Mouse (Mus musculus) inflammation-experienced regulatory T-cells, adult 6 months (primary cell): ENCODE measurements at regions not wholly inside any gene's neighbourhood (a gene's known extent, or its start where the extent isn't known, plus 50 kb on each side); places are given as distances from the start of the nearest gene placed in this dataset.

ENCODE experiments used
- ATAC-seq: one replicate; pipeline ENCODE4 v1.8.0; 2017

DNA sequence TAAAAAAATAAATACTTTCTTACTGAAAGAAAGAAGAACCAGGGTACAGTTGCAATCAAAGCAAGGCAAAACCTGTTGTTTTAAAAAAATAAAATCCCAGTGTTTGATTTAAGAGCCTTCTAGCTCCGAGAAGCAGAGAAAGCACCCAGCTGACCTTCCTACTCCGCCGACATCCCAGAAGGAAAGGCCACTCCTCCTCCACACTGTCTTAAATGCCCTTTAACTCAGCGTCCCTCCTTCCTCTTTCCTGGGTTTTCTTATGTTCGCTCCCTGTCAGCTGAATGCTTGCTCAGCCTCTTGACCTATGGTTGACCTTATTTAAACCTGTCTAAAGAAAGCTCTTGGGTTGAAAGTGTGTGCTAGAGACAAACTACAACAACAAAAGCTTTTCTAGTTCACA, 79.1 kb downstream of the Sptssa start:
- ATAC-seq = no peak

GRCm38 (mm10) chr12:54576821-54577220, 79.6 kb downstream of the Sptssa start:
- no peak for ATAC-seq

GRCm38 (mm10) chr12:54572866-54573265, 83.5 kb downstream of the Sptssa start:
- ATAC-seq = no peak

DNA sequence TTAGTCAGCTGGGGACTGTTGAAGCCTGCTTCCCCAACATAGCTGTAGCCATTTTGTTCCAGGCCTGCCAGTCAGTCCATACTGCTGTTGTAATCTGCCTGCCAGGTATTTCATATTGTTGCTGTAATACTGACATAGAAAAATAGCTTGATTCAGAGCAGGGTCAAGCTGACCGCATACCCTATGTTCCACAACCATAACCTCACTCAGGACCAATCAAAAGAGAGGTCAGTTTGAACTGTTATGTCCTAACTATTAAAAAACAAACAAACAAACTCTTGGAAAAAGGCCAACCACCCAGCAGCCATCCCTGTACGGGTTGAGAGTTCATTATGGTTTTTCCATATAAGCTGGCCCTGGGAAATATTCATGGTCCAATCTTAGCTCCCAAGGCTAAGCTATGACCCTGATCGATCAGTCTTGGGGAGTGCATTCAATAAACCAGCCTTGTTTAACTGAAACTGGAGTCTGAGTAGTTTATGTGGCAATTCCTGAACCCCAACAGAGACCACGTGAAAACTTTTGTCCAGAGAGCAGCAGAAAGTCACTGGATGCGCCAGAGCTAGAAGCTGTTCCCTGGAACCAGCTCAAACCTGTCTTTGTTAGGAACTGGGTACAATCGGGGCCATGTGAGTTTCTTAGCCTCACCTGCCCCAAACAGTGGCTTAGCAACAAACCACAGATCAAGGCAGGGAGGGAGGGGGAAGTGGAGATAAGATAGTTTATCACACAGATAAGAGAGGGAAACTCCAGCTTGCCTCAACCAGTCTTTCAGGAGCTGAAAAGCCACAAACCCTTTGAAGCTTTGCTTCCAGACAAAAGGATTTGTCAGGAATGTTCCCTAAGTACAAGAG, 88.1 kb downstream of the Sptssa start:
- ATAC-seq = peak; percentile 57

DNA sequence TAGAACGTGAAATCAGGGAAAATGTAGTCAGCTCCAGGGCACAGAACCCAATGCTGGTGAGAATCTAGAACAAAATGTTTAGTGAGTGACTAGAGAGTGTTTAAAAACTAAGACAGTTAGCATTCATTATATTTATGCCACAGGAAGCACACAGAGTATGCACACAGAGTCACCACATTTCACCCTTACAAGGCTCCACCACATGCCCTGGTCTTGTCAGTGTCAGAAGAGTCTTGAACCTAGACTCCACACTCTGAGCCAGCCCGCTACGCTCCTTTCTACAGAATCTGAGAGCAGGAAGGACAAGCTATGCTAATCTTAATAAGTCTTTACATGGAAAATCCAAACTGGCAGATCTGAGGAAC, 89.0 kb downstream of the Sptssa start:
- ATAC-seq = peak; percentile 46

GRCm38 (mm10) chr12:54566532-54567425, 89.6 kb downstream of the Sptssa start:
- ATAC-seq = peak; percentile 55

- no peak for ATAC-seq
Observed at GRCm38 (mm10) chr12:54561981-54562380, 94.4 kb downstream of the Sptssa start.

GRCm38 (mm10) chr12:54558106-54558505, 98.3 kb downstream of the Sptssa start:
- ATAC-seq = peak; percentile 90

DNA sequence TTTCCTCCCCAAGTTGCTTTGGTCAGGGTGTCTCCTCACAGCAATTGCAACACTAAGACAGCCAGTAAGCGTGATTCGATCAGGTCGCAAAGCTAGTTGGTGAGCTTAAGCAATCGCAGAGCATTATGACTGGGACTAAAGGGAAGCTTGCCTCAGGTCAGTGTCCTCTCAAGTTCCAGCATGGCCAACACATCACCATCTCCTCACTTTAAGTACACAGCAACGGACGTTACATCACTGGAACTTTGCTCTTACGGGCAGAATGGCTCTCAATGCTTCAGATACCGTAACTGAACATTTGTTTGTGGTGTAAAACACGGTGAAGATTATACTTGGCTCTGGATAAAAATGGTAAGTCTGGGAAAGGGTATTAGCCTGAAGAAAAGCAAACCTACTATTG, 106.7 kb downstream of the Sptssa start:
- no peak for ATAC-seq

GRCm38 (mm10) chr12:54545821-54546608, 110.4 kb downstream of the Sptssa start:
- ATAC-seq = no peak

- ATAC-seq = peak; percentile 38
Observed at GRCm38 (mm10) chr12:54538320-54538705, 118.1 kb downstream of the Sptssa start.

GRCm38 (mm10) chr12:54537690-54538319, 118.6 kb downstream of the Sptssa start:
- no peak for ATAC-seq

DNA sequence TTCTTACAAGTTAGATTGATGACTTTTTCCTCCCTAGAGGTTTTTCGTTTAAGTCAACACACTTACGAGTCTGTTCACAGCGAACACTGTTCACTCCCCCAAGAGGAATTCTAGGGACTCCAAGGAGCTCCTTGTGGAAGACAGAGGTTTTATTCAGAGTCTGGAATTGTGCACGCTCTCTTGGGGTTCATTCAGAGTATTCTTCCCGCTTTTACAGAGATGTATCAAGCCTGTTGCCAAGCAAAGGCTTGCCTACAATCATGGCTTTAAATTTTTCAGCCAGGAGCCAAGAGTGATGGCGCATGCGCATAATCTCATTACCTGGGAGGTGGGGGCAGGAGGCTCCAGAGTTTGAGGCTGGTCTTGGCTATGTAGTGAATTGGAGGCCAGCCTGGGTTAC, 119.4 kb downstream of the Sptssa start:
- ATAC-seq = no peak

DNA sequence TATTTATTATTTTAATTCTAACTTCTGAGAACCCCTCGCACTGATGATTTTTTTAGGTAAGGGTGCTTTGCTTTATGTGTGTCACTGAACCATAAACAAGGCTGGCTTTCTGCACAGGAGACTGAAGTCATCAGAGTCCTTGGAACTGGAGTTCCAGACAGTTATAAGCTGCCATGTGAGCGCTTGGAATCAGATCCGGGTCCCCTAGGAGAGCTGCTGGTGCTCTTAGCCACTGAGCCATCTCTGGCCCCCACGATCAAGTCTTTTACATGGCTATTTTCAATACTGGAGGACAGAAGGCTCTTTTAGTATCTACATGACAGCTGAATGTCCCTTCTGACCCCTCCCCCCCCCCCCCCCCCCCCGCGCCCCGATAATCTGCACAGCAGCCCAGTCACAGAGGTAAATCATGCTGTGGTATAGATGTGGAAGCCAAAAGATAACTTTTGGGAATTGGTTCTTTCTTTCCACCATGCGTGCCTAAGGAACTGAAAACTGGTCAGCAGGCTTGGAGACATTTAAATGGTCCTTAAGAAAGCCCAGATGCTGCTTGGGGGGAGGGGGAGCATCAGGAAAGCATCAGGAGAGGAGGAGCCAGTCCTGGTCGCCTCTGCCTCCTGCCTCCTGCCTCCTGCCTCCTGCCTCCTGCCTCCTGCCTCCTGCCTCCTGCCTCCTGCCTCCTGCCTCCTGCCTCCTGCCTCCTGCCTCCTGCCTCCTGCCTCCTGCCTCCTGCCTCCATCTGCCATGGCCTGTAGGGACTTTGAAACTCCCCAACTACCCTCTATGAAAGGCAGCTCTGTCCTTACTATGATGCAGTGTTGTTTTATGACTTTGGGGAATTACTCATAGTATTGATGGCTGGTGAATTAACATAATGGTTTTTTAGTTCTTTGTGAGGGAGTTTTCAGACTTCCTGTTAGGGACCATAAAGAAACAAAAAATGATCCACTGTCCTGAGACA, 120.5 kb downstream of the Sptssa start:
- ATAC-seq = no peak

DNA sequence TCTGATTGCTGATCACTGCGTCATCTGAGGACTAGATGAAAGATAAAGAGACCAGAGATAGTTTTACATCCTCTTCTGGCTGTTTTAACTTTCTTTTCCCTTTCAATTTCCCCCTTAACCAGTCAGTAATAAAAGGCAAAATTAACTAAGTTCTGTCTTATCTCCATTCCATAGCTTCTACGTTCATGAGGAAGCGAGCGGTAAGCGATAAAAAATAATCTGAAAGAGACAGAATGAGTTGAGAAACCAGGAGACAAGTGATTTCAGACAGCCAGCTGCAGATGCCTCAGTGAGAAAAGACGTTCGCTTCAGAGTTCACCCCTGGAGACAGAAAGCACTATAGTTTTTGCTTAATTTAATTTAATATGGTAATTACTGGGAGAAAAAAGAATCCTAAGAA, 121.5 kb downstream of the Sptssa start:
- ATAC-seq = no peak

DNA sequence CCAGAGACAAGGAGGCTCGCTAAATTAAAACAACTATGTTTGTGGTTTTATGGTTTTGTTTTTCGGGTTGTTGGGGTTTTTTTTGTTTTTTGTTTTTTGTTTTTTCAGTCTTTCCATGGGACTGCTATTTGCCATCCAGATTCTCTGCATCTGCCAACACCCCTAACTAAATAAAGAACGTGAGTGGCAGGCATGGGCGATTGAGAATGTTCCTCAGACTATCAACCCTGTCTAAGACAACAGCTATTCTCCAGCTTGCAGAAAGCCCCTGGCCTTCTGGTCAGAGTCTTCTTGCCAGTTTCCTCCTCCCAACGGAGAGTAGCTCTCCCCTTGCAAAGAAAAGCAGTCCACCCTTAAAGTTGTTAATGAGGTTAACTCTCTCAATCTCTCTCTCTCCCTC, 123.2 kb downstream of the Sptssa start:
- no peak for ATAC-seq

DNA sequence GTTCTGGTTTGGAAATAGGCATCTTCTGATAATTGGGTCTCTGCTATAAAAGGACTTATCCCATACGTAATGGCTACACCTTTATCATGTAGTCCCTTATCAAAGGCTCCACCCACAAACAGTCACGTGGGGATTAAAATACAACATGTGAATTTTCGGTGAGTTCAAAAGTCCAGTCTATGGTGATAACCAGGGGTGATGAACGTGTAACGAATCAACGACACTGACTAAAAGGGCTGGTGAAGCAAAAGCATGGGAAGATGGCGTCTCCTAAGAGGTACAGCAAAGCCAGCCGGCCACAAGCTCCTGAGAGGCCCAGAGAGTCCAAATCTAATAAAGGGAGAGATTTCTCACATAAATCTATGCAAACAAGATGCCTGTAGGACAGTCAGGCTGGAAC, 124.3 kb downstream of the Sptssa start:
- no peak for ATAC-seq

DNA sequence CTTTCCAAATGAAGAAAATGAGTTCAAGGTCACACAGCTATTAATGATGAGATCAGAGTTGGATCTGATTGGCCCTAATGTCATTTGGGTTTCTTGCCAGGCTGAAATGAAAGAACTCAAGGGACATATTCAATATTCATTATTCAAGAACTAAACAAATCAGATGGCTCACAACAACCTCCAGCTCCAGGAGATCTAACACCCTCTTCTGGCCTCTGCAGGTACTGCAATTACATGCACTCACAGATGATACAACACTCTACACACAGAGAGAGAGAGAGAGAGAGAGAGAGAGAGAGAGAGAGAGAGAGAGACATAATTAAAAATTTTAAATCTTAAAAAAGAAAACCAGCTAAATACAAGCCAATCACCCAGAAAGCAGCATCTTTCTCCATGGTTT, 128.3 kb downstream of the Sptssa start:
- ATAC-seq = no peak

DNA sequence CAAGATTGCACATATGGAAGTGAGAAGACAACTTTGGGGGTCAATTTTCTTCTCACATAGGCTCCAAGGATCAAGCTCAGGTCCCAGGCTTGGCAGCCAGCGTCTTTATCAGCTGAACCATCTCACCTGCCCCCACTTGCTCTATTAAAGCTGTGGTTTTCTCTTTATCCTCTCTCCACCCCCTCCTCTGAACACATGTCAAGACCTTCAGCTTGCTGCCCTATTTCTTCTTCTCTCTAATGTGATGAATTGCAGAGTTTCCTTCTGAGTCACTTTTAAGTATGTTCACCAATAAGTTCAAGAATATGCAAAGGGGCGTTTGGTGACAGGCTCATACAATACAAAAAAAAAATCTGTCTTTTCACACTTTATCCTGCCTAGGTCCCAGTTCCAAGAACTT, 128.8 kb downstream of the Sptssa start:
- peak; percentile 80 for ATAC-seq

GRCm38 (mm10) chr12:54520406-54520805, 136.0 kb downstream of the Sptssa start:
- ATAC-seq = no peak

GRCm38 (mm10) chr12:54519370-54519769, 137.0 kb downstream of the Sptssa start:
- no peak for ATAC-seq
